Mouse (Mus musculus): ENCODE data around the gene Itgb5.
A peak's percentile ranks its signal among the peaks of the same experiment; 100 is the strongest.

The Itgb5 gene

GRCm38 (mm10) chr16:33878041-33878783 is 48.7 kb downstream of the Itgb5 start:
- peak; percentile 69 for DNase-seq (ENCODE audit: low spot score)

- no peak for DNase-seq (ENCODE audit: low spot score)
These were observed 49.6 kb downstream of the Itgb5 start for GRCm38 (mm10) chr16:33879031-33879430.

GRCm38 (mm10) chr16:33879556-33879955 is 50.1 kb downstream of the Itgb5 start:
- no peak for DNase-seq (ENCODE audit: low spot score)

GRCm38 (mm10) chr16:33880765-33881164 is 51.3 kb downstream of the Itgb5 start:
- no peak for DNase-seq (ENCODE audit: low spot score)

- DNase-seq (ENCODE audit: low spot score): peak; percentile 76
These were observed 53.1 kb downstream of the Itgb5 start for GRCm38 (mm10) chr16:33882540-33882939.

- no peak for DNase-seq (ENCODE audit: low spot score)
These were observed 53.8 kb downstream of the Itgb5 start for GRCm38 (mm10) chr16:33883046-33883975.

- DNase-seq (ENCODE audit: low spot score): no peak
These were observed 54.7 kb downstream of the Itgb5 start for GRCm38 (mm10) chr16:33884201-33884600.

- DNase-seq (ENCODE audit: low spot score): no peak
These were observed 55.6 kb downstream of the Itgb5 start for GRCm38 (mm10) chr16:33885021-33885471.

- peak; percentile 40 for DNase-seq (ENCODE audit: low spot score)
These were observed 56.3 kb downstream of the Itgb5 start for GRCm38 (mm10) chr16:33885671-33886328.

GRCm38 (mm10) chr16:33886665-33887064 is 57.2 kb downstream of the Itgb5 start:
- no peak for DNase-seq (ENCODE audit: low spot score)

- no peak for DNase-seq (ENCODE audit: low spot score)
These were observed 58.5 kb downstream of the Itgb5 start for GRCm38 (mm10) chr16:33887981-33888380.

- no peak for DNase-seq (ENCODE audit: low spot score)
These were observed 59.6 kb downstream of the Itgb5 start for GRCm38 (mm10) chr16:33889000-33889607.

GRCm38 (mm10) chr16:33891099-33891498 is 61.6 kb downstream of the Itgb5 start:
- peak; percentile 64 for DNase-seq (ENCODE audit: low spot score)

- peak; percentile 84 for DNase-seq (ENCODE audit: low spot score)
These were observed 62.3 kb downstream of the Itgb5 start for GRCm38 (mm10) chr16:33891561-33892281.

GRCm38 (mm10) chr16:33892539-33892938 is 63.1 kb downstream of the Itgb5 start:
- peak; percentile 64 for DNase-seq (ENCODE audit: low spot score)

- no peak for DNase-seq (ENCODE audit: low spot score)
These were observed 64.3 kb downstream of the Itgb5 start for GRCm38 (mm10) chr16:33893796-33894195.

GRCm38 (mm10) chr16:33894449-33894848 is 65.0 kb downstream of the Itgb5 start:
- no peak for DNase-seq (ENCODE audit: low spot score)

- DNase-seq (ENCODE audit: low spot score): no peak
These were observed 66.2 kb downstream of the Itgb5 start for GRCm38 (mm10) chr16:33895690-33896089.

- no peak for DNase-seq (ENCODE audit: low spot score)
These were observed 67.3 kb downstream of the Itgb5 start for GRCm38 (mm10) chr16:33896801-33897200.

GRCm38 (mm10) chr16:33903664-33904441 is 74.4 kb downstream of the Itgb5 start:
- DNase-seq (ENCODE audit: low spot score): no peak

Data from ovary, adult 18-20 months (tissue).